Mouse (Mus musculus) urinary bladder, postnatal 14 days (tissue): ENCODE measurements around the gene Clock.

Experiments used
- DNase-seq: peaks from one replicate; pipeline ENCODE4 v3.0.0; 2021; ENCODE audit warnings: low spot score

Clock gene

DNA sequence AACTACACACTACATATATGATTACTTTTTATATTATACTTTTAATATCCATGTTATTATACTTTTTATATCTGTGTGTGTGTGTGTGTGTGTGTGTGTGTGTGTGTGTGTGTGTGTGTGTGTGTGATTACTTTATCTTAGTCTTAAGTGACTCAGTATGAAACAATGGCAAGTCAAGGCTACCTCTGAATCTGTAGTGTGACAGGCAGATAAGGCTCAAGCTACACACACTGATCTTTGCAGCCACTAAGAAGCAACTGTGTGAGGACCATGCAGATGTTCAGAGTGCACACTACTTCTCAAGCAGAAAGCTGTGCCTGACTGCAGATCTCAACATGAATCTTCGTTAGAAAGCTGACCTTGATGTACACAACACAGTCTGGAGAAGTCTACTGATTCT, 20.7 kb downstream of the Clock start:
- DNase-seq, result no peak

- DNase-seq, result no peak
These were observed 29.6 kb downstream of the Clock start for GRCm38 (mm10) chr5:76274977-76275376.

DNA sequence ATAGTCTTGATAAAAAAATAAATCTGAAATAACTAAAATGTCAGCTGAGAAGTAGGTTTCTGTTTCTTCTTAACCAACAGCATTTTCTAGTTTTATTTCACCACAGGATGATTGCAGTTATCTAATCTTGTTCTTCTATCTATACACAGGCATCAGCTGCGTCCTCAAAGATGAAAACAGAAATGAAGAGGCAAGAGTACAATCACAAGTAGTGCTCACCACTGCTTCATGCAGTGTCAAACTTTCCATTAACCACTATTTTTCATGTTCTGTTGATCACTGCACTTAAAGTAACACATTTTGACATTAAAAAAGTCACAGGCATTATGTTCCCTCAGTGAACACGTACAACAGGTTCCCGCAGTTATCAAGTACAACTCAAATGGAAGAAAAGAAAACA, 53.6 kb downstream of the Clock start:
- DNase-seq, result no peak

DNA sequence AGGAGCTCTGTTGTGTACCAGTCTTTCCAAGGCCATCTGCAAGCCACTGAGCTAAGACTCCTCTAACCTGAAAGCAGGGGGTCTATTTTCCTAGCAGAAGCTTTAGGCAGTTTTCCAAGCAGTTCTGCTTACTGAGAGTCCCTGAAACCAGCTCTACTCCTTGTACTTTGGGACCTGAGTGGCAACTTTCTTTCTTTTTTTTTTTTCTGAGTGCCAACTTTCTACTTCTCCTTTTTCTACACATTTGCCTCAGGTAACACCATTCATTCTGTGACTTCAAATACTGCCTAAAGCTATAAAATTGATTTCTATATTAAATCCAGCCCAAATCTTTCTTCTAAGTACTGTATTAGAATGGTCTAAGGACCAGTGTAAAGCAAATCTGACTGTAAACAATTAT, 58.1 kb downstream of the Clock start:
- no peak for DNase-seq

GRCm38 (mm10) chr5:76245419-76245818, 59.2 kb downstream of the Clock start:
- DNase-seq, result no peak

- DNase-seq, result no peak
These were observed 60.2 kb downstream of the Clock start for GRCm38 (mm10) chr5:76244430-76244829.

GRCm38 (mm10) chr5:76243929-76244328, 60.7 kb downstream of the Clock start:
- DNase-seq, result no peak

GRCm38 (mm10) chr5:76243274-76243673, 61.3 kb downstream of the Clock start:
- DNase-seq, result no peak

DNA sequence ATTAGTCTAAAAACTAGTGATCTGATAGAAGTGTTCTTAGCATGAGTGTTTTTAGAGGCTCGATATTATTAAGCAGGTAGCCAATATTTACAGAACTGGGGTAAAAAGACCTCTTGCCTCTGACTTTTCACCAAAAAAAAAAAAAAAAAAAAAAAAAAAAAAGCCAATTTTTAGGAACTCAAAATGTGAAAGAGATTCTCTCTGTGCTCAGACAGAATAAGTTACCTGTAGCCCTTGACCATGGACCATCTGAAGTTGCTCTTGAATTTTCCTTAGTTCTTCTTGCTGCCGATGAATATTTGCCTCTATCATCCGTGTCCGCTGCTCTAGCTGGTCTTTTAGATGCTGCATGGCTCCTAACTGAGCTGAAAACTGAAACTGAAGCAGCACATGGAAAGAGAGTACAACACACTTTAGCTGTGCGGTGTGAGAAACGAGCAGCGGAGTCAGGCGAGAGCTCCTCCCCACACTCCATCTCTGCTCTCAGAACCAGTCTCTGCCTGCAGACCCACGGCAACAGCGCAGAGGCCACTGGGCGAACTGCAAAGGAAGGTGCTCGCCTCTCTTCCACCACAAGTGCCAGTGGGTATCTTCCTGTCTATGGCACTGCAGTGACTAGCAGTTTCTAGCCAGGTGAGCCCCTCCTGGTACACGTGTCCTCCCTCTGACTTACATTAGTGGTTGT, 73.3 kb downstream of the Clock start:
- DNase-seq, result no peak

DNA sequence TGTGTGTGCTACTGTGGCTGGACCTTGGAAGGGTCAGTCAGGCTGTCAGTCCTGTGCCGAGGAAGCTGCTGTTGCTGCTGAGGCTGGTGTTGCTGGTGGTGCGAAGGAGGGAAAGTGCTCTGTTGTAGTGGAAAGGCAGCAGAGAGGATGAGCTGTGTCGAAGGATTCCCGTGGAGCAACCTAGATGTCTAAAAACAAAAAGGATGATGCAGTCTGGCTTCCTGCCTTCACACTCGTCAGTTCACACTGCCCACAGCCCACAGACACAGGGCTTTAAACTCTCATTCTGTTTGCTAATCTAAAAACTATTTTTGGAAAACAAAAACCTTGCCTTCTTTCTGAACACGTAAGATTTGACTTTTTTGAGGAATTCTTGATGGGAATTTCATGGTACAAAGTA, 87.9 kb downstream of the Clock start:
- no peak for DNase-seq

DNA sequence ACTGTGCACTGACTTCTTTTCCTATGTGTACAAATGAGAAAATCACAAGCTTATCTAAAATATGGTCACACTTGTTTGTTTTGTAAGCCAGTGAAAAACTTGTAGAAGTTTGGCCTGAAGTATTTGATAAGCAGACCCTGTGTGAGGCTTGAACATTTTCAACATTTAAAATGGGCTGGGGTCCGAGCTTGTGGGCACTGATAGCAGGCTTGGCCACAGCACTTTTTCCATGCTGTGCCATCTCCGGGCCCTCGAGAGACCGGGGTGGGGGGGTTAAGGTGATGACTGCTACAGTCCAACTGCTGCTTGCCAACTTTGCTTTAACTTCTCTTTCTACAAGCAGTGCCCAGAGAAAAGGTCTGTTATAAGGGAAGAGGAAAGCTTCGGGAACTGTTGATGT, 96.5 kb downstream of the Clock start:
- DNase-seq, result no peak

DNA sequence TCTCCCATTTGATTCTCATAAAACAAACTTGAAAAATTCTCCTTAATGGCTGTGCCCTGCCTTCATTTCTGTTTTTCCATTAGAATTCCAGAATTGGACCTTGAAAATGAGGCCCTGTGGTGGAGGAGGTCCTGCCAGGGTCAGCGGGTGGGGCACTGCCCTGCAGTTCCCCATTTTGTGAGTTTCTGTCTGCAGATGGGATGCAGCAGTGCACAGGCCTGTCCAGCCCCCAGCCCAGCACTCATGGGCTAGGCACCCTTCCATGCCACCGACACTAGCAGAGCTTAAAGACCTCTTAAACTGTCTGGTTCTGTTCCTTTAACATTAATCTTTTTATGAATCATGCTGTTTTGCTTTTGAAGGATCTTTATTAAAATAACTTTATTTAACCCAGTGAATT, 98.7 kb downstream of the Clock start:
- no peak for DNase-seq

DNA sequence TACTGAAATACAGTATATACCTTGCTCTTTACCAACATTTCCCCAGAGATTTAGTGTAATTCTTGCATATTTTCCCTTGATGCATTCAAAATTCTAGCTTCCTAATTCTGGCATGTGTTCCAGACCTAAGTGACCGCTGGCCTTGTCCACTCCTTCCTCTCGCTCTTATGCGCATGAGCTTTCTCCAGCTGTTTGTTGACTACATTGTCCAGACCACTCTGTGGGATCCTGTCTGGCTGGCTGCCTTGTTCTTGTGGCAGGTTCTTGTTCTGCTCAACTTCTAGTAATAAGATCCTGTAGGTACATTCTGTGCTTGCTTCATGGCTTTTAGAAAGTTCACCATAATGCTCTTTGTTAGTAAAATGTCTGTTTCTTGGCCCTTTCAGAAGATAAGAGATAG, 101.4 kb downstream of the Clock start:
- DNase-seq, result no peak

GRCm38 (mm10) chr5:76199346-76199745, 105.2 kb downstream of the Clock start:
- DNase-seq, result no peak

DNA sequence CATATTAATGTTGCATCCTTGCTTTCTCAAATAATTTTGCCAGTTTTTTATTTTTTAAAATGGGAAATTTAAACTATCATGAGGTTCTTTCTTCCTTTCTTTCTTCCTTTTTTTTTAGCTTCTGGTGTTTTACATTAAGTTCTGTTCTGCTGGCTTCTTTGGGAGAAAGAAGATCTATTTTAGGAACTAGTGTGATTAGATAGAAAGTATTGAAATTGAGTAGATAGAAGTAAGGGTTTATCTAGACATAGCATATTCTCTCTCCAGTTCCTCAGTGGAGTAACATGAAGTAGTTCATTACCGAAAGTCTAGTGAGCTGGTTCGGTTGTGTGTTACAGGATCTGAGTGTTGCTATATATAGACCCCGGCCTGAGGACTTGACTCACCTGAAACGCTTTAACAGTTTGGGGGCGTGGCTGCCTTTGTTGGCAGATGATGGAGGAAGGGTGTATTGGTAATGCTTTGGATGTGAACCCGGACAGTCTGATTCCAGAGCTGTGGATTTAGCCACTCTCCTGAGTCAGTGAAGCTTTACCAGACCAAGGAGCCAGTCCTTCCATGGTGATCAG, 110.1 kb downstream of the Clock start:
- no peak for DNase-seq

DNA sequence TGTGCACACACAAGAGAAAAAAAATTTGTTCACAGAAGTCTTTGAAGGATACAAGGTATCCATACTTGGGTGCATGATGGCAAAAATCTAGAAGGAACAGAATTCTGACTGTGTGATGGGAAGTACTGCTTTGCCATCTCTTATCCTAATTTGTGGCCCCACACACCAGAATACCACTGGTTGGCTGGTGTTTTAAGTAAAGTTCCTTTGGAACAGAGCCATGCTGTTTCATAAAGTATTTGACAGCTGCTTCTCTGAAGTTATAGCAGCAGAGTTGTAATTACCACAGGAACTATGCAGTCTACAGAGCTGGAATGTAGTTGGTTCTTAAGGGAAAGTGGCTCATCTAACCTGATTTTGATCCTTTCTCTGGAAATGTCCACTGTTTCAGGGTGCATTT, 111.5 kb downstream of the Clock start:
- DNase-seq, result no peak

- no peak for DNase-seq
These were observed 114.0 kb downstream of the Clock start for GRCm38 (mm10) chr5:76190609-76191008.

GRCm38 (mm10) chr5:76187885-76188284, 116.7 kb downstream of the Clock start:
- DNase-seq, result no peak

GRCm38 (mm10) chr5:76184286-76185080, 120.1 kb downstream of the Clock start:
- DNase-seq, result peak; percentile 76

GRCm38 (mm10) chr5:76183750-76184261, 120.8 kb downstream of the Clock start, which contains the start of gene Tmem165:
Gene Tmem165 (plus strand): TSS chr5:76183880.
- peak; percentile 95 for DNase-seq

GRCm38 (mm10) chr5:76183043-76183749, 121.4 kb downstream of the Clock start:
- DNase-seq, result no peak

DNA sequence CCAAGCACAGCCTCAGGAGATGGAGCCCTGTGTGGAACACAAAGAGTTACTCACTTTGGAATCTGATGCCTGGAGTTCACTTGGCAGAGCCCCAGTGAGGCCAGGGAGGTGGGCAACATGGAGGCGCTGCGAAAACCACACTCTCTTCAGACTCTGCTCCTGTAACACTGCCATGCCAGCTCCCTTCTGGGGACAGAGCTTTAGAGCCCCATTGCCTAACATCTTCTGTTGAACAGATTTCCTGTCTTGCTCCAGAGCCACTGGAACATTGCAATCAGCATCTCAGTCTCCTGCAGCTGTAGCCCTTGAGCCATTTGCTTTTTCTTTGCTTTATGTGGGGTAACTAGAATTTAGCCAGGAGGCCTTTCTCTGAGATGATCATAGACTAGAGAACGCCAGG, 122.3 kb downstream of the Clock start:
- DNase-seq, result no peak
